Mouse (Mus musculus): Measurements from ENCODE around the gene Zeb2. TPM values are rescaled to one million over a fixed set of nuclear protein-coding genes. Genes with fewer than 3 reads are reported as not detected.

The Zeb2 gene
- polyA plus RNA-seq (2016; fragmentation: Nextera tagmentation; extraction: Ambion mirVana) = 63.3 and 74.3 TPM in 2 replicates

DNA sequence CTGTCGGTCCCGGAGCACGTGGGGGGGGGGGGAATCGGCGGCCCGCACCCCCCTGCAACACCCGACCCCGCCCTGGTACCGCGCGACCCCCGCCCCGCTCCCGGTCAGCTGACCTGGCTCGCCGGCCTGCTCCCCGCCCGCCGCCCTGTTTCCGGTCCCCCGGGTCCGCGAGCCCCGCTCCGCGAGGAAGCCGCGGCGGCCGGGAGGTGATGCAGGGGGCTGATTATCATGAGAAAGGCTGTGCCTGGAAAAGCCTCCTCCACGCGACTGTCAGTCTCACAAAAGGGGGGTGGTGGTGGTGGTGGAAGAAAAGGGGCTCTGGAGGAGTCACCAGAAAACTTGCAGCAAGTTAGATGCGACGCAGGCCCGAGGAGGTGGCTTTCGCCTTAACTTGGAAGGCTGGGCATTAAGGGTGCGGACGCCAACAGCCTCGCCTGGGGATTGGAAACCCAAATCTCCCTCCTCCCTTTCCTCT is at the start of gene Zeb2:
Gene Zeb2, minus strand, starts transcription at position 309 of the 475 bp plus-strand sequence.
- Histone ChIP-seq H3K36me3 (replicated peaks) (no peaks in the 10 kb centered on the region), H3K9me3 (no peaks in the 10 kb centered on the region), H3K4me1 (peaks cover 31% of the 10 kb centered on the region), H3K27ac (peak within 1 kb of the TSS; percentile 91), H3K4me3 (replicated peaks) (peak within 1 kb of the TSS; percentile 60), H3K27me3 (no peaks in the 10 kb centered on the region), H3K9ac (peak within 1 kb of the TSS; percentile 74), H3K4me2 (peak within 1 kb of the TSS; percentile 72)
- 0% methylated on average over 28 of the region's 39 CpGs for WGBS
- ATAC-seq (ENCODE audit: low FRiP score) = peak; percentile 82

DNA sequence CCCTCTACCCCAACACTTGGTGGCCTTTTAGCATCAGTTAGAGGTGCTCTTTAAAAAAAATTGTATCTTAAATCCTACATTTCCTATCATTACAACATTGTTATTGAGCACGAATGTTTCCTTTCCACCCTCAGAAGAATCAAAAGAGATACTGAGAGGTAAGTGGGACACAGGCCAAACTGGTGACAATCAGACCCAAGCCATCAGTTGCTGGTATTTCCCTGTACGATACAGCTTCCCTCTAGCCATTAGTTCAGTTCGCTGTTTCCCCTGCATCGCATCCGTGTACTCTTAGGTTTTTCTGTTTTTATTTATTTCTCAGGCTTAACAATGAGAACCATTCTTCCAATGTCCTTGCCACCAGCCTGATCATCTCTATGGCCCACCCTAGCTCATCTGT is 41.6 kb upstream of the Zeb2 start:
- 53% methylated on average over 5 of the region's 5 CpGs for WGBS
- ATAC-seq (ENCODE audit: low FRiP score) = peak; percentile 40; the same call in 1 of the 2 replicates
- Histone ChIP-seq H3K4me3 (replicated peaks) (no peak overlapping the region), H3K4me1 (peaks cover 15% of the 10 kb centered on the region), H3K27ac (peak overlapping the region; percentile 75), H3K36me3 (replicated peaks) (no peaks in the 10 kb centered on the region), H3K27me3 (no peaks in the 10 kb centered on the region), H3K9me3 (no peaks in the 10 kb centered on the region), H3K9ac (no peak overlapping the region), H3K4me2 (peak overlapping the region; percentile 50; the same call in 1 of the 2 replicates)

DNA sequence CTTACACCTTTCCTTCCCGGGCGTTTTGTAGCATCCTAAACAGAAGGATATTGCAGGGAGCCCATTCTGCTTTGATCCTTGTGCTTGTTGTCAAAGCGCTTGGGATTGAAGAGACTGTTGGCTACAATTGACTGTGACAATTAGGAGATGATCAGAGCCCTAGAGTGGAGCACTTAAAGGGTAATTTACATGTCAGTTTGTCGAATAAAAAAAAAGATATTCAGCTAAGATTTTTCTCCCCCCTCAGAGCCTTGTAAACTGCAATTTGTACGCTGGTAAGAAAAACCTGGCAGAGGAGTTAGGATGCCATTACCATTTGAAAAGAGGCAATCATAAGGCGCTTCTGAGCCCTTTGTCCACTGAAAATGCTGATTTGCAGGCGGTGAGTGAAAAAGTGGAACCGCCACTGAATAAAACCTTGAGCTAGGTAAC is 41.2 kb upstream of the Zeb2 start:
- peak overlapping the region; percentile 75 for H3K27ac ChIP-seq
- H3K36me3 ChIP-seq (replicated peaks) = no peaks in the 10 kb centered on the region
- no peak overlapping the region for H3K9ac ChIP-seq
- peak overlapping the region; percentile 16; the same call in 1 of the 2 replicates for H3K4me3 ChIP-seq (replicated peaks)
- H3K27me3 ChIP-seq = no peaks in the 10 kb centered on the region
- H3K4me2 ChIP-seq = peak overlapping the region; percentile 50
- ATAC-seq (ENCODE audit: low FRiP score) = peak; percentile 81
- WGBS = 5% methylated on average over 8 of the region's 8 CpGs
- peaks cover 15% of the 10 kb centered on the region for H3K4me1 ChIP-seq
- H3K9me3 ChIP-seq = no peaks in the 10 kb centered on the region

DNA sequence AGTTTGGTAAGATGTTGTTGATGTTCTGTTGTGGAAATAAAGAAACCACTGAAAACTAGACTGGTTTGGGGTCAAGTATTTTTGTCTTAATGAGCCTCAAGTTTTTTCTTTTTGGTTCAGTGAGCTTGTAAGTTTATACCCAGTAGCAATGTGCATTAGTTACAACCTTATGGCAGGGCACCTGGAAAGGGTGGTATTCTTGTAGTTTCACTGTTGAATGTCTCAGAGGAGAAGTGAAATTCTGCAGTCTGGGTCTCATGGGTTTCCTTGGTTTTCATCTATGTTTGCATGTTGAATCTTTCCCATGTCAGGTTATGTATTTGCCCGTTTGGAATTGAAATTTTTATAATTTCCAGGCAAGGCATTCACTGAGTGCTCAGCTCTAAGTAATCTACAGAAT is 36.1 kb upstream of the Zeb2 start:
- ATAC-seq (ENCODE audit: low FRiP score) = no peak
- H3K27ac ChIP-seq = no peak overlapping the region
- WGBS = 79% methylated on average over 1 of the region's 1 CpGs
- H3K9me3 ChIP-seq = no peaks in the 10 kb centered on the region
- H3K27me3 ChIP-seq = no peaks in the 10 kb centered on the region
- no peak overlapping the region for H3K4me2 ChIP-seq
- no peak overlapping the region for H3K4me3 ChIP-seq (replicated peaks)
- no peak overlapping the region for H3K9ac ChIP-seq
- no peaks in the 10 kb centered on the region for H3K36me3 ChIP-seq (replicated peaks)
- peaks cover 8% of the 10 kb centered on the region for H3K4me1 ChIP-seq

DNA sequence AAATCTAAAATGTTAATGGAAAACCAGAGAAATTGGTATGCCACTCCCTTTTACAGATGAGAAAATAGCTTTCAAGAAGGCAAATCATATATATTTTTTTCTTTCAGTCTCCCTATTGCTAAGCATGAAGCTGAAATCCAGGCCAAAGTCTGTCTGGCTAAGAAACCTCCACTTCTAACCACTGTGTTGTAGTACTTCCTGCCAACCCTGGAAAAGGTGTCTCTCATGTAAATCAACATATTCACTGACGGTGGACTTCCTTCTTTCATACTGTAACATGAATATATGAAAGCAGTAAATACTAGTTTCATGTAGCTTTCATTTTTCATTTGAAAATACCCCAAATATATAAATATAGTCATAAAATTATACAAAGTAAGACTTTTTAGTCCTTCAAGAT is 26.0 kb upstream of the Zeb2 start:
- Histone ChIP-seq H3K4me3 (replicated peaks) (no peak overlapping the region), H3K4me2 (no peak overlapping the region), H3K9ac (no peak overlapping the region), H3K4me1 (no peaks in the 10 kb centered on the region), H3K9me3 (no peaks in the 10 kb centered on the region), H3K27me3 (no peaks in the 10 kb centered on the region), H3K36me3 (replicated peaks) (no peaks in the 10 kb centered on the region), H3K27ac (no peak overlapping the region)
- ATAC-seq (ENCODE audit: low FRiP score) = no peak
- WGBS = 93% methylated on average over 1 of the region's 1 CpGs

DNA sequence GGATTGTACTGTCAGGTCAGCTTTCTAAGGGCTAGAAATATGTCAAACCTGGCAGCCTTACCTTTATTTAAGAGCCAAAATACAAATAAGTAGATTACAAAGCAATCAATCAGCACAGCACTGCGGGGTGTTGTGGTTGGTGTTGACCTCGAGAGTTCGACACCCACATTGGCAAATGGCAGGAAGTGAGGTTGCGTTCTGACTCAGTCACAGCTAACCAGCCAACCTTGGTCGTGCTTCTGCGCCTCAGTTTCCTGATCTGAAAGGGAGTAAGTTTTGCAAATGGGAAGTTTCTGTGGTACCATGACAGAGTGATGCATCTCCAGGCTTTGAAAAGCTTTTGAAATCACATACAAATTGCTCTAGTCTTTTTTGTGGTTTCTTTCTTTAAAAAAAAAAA is 21.7 kb upstream of the Zeb2 start:
- WGBS = 92% methylated on average over 6 of the region's 6 CpGs
- Histone ChIP-seq H3K9ac (no peak overlapping the region), H3K4me2 (no peak overlapping the region), H3K4me3 (replicated peaks) (no peak overlapping the region), H3K27ac (no peak overlapping the region), H3K4me1 (no peaks in the 10 kb centered on the region), H3K9me3 (no peaks in the 10 kb centered on the region), H3K27me3 (no peaks in the 10 kb centered on the region), H3K36me3 (replicated peaks) (no peaks in the 10 kb centered on the region)
- ATAC-seq (ENCODE audit: low FRiP score) = no peak

DNA sequence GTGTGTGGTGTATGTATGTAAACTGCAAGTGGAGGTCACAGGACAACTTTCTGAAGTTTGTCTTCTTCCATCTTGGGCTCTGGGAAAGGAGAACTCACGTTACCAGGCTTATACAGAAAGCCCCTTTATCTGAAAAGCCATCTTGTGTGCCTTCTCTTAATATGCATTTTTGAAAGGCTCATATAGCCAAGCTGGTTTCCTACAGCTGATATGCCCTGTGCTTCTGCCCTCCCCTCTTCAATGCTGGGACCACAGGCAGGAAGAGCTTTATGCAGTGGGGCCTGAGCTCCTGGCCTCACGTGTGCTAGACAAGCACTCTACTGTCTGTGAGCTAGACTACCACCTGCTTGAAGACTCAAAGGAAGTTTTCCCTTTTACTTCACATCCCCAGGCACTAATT is 19.6 kb upstream of the Zeb2 start:
- H3K27ac ChIP-seq = no peak overlapping the region
- ATAC-seq (ENCODE audit: low FRiP score) = no peak
- no peak overlapping the region for H3K4me2 ChIP-seq
- no peaks in the 10 kb centered on the region for H3K9me3 ChIP-seq
- H3K27me3 ChIP-seq = no peaks in the 10 kb centered on the region
- H3K36me3 ChIP-seq (replicated peaks) = no peaks in the 10 kb centered on the region
- WGBS = 58% methylated on average over 2 of the region's 2 CpGs
- no peak overlapping the region for H3K9ac ChIP-seq
- no peaks in the 10 kb centered on the region for H3K4me1 ChIP-seq
- no peak overlapping the region for H3K4me3 ChIP-seq (replicated peaks)

DNA sequence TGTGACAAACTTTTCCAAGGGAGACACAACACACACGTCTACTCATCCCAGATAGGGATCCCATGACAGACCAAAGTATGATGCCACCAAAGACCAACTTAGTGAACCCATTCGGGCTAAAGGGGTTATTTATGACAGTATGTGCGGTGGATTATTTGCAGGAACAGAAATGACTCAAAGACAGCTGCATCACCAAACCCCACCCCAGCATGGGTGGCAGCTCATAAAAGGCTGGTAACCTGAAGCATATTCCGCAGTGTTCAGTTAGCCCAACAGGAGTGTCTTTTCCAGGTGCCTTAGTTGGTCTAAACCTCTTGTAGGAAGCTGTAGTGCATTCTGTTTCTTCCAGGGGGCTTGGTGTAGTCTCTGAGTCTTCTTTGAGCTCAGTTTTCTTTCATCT is 16.0 kb upstream of the Zeb2 start:
- 91% methylated on average over 4 of the region's 4 CpGs for WGBS
- Histone ChIP-seq H3K4me2 (no peak overlapping the region), H3K36me3 (replicated peaks) (no peaks in the 10 kb centered on the region), H3K4me3 (replicated peaks) (no peak overlapping the region), H3K9me3 (no peaks in the 10 kb centered on the region), H3K27ac (no peak overlapping the region), H3K9ac (no peak overlapping the region), H3K4me1 (no peaks in the 10 kb centered on the region), H3K27me3 (no peaks in the 10 kb centered on the region)
- no peak for ATAC-seq (ENCODE audit: low FRiP score)

DNA sequence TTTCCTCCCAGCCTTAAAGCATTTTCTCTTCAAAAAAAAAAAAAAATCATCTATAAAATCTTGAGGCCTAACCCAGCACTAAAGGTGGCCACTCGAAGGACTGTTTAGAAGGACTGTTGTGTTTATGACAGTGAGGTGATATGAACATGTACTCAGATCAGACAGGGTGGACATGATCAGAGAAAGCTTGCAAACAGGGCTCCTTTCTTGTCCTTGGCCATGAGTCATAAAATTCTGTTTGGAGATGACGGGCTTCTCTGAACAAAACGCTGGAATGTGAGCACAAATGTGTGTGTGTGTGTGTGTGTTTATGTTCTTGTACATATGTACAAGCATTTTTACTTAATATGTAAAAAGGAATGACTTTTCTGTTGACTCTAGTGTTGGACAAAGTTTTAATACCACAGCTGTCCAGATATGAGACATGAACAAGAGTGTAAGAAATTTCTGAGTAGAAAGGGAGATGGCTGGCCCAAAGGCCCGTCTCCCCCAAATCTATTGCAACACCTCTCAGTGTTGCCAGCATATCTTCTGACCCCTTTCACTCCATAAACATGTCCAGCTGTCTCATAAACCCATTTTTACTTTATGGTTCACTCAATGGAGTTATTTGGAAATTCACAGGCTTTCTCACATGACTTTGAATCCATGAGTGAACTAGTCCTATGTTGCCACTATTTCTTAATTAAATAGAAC is 13.4 kb upstream of the Zeb2 start:
- H3K9ac ChIP-seq = no peak overlapping the region
- H3K4me2 ChIP-seq = no peak overlapping the region
- no peak overlapping the region for H3K27ac ChIP-seq
- H3K36me3 ChIP-seq (replicated peaks) = no peaks in the 10 kb centered on the region
- no peak overlapping the region for H3K4me3 ChIP-seq (replicated peaks)
- WGBS = 89% methylated on average over 4 of the region's 4 CpGs
- no peaks in the 10 kb centered on the region for H3K27me3 ChIP-seq
- H3K4me1 ChIP-seq = no peaks in the 10 kb centered on the region
- ATAC-seq (ENCODE audit: low FRiP score) = no peak
- no peaks in the 10 kb centered on the region for H3K9me3 ChIP-seq

DNA sequence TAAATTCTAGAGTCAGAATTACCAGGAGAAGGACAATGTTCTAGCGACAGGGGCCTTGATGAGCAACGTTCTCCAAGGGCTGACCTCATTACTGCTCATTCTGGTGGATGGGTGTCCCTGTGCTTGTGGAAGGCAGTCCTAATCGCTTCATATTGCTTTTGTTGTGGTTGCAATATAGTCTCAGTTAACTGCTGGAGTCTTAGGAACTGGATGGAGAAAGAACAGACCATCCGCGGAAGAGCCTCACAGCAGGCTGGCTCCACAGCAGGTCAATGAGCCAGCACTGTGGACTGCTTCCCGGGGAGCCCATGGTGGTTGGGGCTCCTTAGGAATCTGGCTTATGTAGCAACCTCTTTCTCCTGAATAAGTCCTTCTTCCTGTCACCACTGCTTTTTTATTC is 12.4 kb upstream of the Zeb2 start:
- 39% methylated on average over 6 of the region's 6 CpGs for WGBS

DNA sequence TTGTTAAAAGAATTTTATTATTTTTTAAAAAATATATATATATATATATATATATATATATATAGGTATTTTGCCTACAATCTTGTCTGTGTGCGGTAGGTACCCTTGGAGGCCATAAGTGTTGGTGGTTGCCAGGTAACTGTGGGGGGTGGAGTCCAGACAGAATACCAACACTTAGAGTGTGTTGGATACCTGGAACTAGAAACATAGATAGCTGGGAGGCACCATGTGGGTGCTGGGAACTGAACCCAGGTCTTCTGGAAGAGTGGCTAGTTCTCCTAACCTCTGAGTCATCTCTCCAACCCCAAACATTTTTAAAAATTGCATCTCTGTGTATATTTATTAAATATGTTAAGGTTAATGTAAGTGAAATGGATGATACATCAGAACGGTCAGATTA is 11.5 kb upstream of the Zeb2 start:
- ATAC-seq (ENCODE audit: low FRiP score) = no peak
- WGBS = 100% methylated on average over 2 of the region's 2 CpGs
- no peak overlapping the region for H3K4me2 ChIP-seq
- H3K9me3 ChIP-seq = no peaks in the 10 kb centered on the region
- H3K36me3 ChIP-seq (replicated peaks) = no peaks in the 10 kb centered on the region
- H3K27ac ChIP-seq = no peak overlapping the region
- H3K4me3 ChIP-seq (replicated peaks) = no peak overlapping the region
- H3K27me3 ChIP-seq = no peaks in the 10 kb centered on the region
- no peak overlapping the region for H3K9ac ChIP-seq
- no peaks in the 10 kb centered on the region for H3K4me1 ChIP-seq

More for the DNA sequence above, 12.4 kb upstream of the Zeb2 start:
- Histone ChIP-seq H3K9ac (no peak overlapping the region), H3K27me3 (no peaks in the 10 kb centered on the region), H3K36me3 (replicated peaks) (no peaks in the 10 kb centered on the region), H3K4me2 (no peak overlapping the region), H3K4me1 (no peaks in the 10 kb centered on the region), H3K27ac (no peak overlapping the region), H3K9me3 (no peaks in the 10 kb centered on the region), H3K4me3 (replicated peaks) (no peak overlapping the region)
- ATAC-seq (ENCODE audit: low FRiP score) = no peak

DNA sequence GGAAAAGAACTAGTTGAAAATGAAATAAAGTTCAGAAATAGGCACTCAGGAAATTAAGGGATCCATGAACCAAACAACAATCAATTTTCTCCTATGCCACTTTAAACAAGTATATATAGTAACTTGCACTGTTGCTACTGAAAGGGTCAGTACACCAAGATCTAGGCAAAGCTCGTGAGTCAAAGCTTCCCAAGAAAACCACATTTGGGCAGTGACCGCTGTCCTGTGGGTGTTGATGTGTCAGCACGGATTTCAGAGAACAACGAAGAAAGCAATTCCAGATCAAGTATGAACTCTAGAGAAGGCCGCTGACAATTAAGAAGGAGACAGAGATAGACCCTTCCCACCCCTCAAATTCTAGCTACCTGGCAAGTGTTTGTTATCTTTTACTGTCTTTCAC is 9.2 kb upstream of the Zeb2 start:
- no peak overlapping the region for H3K27ac ChIP-seq
- H3K9ac ChIP-seq = no peak overlapping the region
- H3K4me1 ChIP-seq = no peaks in the 10 kb centered on the region
- H3K4me3 ChIP-seq (replicated peaks) = no peak overlapping the region
- H3K9me3 ChIP-seq = no peaks in the 10 kb centered on the region
- H3K4me2 ChIP-seq = no peak overlapping the region
- WGBS = 94% methylated on average over 5 of the region's 5 CpGs
- no peak for ATAC-seq (ENCODE audit: low FRiP score)
- no peaks in the 10 kb centered on the region for H3K27me3 ChIP-seq
- H3K36me3 ChIP-seq (replicated peaks) = no peaks in the 10 kb centered on the region

DNA sequence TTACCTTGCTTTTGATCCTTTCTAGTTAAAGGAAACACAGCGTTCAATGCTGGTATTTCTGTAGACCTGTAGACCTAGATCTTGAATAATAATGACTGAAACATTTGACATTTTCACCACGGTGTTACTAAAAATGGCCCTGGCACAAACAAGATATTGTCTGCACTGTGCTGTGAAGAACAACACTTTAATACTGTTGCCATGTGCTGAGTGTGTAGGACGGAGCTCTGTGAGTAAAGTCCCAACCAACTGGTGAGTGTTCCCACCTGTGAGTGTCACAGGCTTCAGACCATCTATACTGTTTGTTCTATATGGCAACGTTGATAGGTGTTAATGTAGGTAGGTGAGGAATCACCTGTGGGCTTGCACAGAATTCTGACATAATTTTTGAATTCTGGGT is 8.0 kb upstream of the Zeb2 start:
- no peak overlapping the region for H3K27ac ChIP-seq

More for the DNA sequence above, 8.0 kb upstream of the Zeb2 start:
- no peaks in the 10 kb centered on the region for H3K4me1 ChIP-seq
- H3K4me3 ChIP-seq (replicated peaks) = no peak overlapping the region
- H3K9ac ChIP-seq = no peak overlapping the region
- no peak for ATAC-seq (ENCODE audit: low FRiP score)
- no peaks in the 10 kb centered on the region for H3K27me3 ChIP-seq
- no peaks in the 10 kb centered on the region for H3K9me3 ChIP-seq
- no peaks in the 10 kb centered on the region for H3K36me3 ChIP-seq (replicated peaks)
- H3K4me2 ChIP-seq = no peak overlapping the region
- WGBS = 89% methylated on average over 4 of the region's 4 CpGs

Measured in forebrain, embryonic 12.5 days (tissue).